Mouse (Mus musculus) brain, embryonic 18.5 days (tissue): ENCODE data around the gene Isca1.
"Not testable (repeated sequence)": the region's sequence is repeated elsewhere in the genome, so short reads cannot be mapped to it uniquely, and the experiment has no call there.

Experiments used
- DNase-seq: peaks from one replicate; pipeline ENCODE4 v3.0.0-alpha.2; 2012; ENCODE audit warnings: low read depth, low spot score

Isca1 gene

DNA sequence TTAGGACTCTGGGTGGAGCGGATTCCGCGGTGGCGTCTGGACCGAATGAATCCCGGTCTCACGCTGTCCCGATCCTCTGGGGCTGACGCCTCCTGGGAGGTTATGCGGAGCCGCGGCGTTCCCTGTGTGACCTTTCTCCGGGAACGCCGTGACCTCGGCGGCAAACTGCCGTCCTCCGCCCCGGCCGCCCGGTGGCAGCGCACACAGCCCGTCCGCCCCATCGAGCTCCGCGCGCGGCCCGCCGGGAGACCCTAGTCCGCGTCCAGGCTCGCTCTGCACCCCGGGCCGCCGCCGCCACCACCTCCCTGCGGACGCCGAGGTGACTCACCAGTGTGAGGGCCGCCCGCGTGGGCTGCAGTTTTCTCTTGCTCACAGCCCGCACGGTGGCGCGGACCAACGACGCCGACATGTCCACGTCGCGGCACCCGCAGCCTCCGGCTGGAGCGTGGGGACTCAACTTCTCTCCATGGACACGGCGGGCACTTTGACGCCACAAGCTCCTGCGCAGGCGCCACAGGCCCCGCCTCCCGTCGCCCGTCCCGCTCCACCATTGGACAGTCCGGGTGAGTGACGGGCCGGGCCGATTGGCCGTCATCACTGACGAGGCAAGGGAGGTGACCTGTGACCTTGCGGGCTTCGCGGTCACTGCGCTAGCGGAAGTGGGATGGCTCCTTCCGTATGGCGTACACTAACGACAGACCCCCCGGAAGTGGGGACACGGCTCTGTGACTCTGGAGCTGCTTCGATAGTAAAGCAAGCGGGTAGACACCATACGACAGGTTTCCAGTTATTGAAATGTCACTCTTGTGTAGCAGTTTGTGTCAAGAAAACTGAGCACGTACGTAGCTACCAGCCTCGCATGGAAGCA is at the start of gene Isca1:
Gene Isca1 (minus strand): TSS at position 515 of the 868 bp plus-strand sequence.
- peak; percentile 93 for DNase-seq

DNA sequence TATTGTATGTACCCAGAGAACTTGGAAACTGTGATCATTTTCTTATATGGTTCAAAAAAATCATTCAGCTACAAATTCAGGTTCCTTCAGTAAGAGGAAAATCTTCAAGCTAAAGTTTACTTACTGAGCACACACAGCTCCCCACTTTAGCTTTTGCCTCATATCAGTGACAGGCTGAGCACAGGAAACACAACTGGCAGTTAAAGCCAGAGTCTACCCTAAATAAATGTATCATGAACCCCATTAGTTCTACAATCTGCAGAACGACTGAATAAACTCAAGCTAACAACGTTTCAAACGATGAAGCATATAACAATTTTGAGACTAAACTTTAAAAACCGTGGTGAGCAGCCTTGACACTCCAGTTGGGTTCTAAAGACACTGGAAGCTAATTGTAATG is 47.7 kb upstream of the Isca1 start:
- no peak for DNase-seq

DNA sequence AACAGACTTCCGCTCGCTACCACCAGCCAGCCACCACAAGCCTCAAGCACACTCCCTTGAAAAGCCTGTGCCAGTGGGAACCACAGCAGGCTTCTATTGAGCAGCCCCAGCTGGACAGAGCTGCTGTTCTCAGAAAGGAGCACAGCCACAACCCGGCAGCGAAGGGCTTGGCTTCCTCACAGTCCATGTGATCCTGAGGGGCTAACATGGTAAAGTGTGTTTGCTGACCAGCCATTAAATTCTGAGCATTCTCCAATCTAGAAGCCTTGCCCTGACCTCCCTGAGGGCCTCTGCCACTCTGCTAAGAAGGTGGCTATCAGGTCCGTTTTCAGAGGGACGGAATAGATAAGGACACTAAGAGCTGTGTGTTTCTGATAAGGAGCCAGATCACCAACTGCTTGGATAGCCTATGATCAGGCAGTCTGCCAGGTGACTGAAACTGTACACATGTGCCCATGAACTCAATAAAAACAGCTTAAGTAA is 44.5 kb upstream of the Isca1 start:
- DNase-seq, result no peak

DNA sequence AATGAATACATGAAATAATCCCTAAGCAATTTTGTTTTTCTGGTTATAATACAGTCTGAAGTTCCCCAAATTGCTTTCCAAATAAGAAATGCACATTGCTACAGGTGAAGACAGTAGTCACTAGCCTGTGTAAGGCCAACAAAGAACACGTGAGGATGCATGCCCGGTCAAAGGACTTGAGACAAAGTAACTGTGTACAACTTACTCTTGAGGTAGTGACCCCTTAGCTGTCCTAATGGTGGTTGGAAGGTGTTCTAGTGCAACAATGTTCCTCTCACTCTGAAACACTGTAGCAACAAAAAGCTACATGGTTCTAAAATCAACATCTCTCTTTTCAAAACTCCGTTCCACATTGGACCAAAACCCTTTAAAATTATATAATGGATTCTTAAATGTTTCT is 42.0 kb upstream of the Isca1 start:
- DNase-seq, result no peak

DNA sequence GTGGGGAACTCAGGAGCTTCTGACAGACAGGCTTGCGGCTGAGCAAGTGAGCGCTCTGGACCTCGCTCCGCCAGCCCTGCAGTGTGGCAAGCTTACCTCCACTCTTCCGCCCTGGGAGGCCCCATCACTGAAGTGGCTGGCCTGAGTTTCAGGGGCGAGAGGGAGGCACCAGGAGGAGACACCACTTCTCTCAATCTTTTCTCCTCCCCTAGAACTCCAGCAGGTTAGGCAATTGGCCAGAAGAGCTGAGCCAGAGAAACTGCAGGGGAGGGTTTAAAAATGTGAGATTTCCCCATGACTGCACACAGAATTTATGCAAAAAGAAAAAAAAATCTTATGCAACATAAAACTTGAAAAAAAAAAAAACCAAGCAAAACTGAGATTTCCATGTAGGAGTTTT is 31.4 kb upstream of the Isca1 start:
- DNase-seq, result no peak

DNA sequence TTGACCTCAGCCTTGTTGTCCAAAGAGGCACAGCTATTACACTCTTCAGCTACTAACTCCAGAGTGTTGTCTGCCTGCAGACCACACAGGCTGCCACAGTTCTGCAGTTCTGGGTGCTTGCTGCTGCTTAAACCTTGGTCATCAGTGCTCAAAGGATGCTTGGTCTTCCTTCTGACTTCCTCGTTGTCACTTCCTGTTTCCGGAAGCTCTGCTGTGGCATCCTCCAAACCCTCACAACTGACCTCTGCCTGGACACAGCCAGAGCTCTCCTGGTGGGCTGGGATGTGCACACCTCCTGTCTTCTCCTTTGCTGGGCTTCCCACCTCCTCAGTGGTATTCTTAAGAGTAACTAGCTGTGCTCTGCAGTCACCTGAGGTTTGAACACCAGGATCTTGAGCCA is 30.5 kb upstream of the Isca1 start:
- no peak for DNase-seq

DNA sequence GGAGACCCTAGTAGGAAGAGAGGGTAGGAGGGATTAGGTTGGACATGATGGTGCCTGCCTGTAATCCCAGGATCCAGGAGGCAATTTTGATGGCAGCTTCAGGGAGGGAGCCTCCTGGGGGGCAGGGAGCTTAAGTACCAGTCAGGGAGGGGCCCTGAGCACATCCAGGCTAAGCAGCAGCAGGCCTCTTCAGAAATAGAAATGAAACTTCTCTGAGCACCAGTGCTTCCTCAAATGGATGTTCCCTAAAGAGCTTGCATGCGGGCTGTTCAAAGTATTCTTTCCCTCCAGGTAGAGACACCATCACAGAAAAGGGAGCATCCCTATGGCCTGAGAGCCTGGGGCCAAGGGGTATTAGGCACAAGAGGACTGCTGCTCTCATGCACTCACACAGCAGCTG is 28.7 kb upstream of the Isca1 start:
- DNase-seq, result no peak

DNA sequence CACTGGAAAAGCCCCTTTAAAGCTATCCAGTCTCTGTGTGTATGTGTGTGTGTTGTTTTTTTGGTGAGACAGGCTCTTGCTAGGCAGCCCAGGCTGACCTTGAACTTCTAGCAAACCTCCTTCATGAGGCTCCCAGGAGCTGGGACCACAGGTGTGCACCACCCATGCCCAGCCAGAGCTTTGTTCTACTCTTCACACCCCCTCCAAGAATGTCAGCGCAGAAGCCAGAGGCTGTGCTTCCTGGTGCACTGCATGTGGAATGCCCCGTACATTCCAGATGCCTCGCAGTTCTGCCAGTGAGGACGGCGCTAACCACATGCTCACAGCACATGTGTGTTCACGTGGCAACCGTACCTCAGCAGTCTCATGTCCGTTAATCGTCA is 26.8 kb upstream of the Isca1 start:
- DNase-seq, result no peak

DNA sequence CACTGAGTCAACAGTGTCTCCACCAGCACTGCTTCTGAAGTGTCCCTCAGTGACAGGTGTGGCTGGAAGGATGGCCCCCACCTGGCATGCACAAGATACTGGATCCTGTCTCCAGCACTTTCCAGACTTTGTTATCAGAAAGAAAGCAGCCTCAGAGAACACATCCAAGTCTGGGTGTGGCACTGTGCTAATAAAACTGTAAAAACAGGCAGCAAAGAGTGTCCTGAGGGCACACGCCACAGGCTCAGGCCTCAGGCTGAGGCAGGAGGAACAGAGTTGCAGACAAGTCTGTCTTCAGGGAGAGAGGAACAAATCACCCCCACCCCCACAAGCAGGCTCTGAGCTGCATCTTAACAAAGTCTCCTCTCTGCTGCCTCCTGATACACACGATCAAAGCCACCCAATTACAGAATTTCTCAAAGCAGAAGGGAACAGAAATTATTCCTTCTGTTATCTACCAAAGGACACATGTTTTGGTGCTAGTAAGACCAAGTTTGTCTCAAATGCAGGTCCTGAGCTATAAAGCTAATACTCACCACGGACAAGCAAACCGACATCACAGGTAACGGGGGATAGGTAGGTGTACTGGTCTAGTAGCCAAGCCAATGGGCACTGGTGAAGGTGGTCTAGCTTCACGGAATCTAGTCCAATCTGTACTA is 26.3 kb upstream of the Isca1 start:
- no peak for DNase-seq

DNA sequence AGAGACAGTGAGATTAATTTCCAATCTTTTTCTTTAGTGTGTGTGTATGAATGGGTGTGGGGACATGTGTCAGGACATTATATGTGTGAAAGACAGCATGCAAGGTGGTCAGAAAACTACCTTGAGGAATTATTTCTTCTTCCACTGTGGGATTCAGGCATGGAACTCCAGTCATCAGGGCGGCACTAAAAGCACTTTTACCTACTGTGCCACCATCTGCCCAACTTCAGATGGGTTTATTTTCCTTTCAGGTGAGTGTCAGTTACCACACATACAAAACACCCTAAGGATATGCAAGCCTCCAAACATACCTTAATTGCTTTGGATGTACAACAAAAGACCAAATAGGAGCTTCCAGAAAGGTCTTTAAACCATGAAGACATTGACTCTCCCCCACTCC is 25.2 kb upstream of the Isca1 start:
- no peak for DNase-seq

DNA sequence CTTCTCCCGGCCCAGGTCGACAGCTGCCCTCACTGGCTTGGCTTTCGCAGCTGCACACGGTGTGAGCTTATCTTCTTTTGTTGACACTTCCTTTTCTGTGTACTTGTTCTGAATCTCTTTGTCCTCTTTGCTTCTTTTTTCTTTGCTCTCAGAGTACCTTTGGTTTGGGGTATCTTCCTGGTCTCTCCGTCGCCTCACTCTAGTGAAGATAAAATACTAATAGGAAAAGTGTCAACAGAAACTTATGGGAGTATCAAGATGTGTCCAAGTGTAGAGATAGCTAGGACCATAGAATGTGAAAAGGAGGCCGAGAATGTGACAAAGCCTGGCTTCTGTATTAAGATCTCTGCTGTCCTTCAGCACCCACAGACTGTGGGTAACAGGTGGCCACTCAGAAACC is 12.5 kb upstream of the Isca1 start, which contains the start of gene Gm49354:
Gene Gm49354 (minus strand): TSS at position 101 of the 400 bp plus-strand sequence.
- DNase-seq, result no peak

DNA sequence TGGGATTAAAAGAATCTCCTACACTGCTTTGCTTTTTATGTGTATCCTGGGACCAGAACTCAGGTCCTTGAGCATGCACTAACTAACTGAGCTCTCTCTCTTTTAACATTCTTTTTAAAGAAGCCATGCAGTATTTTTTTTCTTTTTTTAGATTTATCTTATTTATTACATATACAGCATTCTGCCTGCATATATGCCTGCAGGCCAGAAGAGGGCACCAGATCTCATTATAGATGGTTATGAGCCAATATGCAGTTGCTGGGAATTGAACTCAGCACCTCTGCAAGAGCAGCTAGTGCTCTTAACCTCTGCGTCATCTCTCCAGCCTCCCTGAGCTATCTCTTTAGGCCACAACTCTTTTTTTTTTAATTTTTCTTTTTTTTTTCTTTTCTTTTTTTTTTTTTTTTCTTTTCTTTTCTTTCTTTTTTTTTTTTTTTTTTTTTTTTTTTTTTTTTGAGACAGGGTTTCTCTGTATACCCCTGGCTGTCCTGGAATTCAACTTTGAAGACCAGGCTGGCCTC is 10.2 kb upstream of the Isca1 start:
- DNase-seq, result not testable (repeated sequence)

DNA sequence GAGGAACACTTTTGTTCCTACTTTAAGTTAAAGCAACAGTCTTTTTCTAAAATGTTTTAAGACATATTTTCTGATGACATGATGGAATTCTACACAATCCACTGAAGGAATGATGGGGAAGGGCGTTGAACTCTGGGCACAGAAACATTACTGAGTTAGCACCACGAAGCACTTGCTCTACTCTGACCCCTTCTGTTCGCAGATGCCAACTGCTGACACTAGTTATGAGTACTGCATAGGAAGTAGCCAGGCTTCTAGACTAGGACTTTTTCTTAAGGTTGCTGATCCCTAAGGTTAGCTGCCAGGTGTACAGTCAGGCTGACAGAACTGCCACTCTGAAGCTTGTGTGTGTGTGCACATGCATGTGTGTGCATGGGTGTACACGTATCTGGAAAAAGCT is 9.6 kb upstream of the Isca1 start:
- DNase-seq, result no peak

DNA sequence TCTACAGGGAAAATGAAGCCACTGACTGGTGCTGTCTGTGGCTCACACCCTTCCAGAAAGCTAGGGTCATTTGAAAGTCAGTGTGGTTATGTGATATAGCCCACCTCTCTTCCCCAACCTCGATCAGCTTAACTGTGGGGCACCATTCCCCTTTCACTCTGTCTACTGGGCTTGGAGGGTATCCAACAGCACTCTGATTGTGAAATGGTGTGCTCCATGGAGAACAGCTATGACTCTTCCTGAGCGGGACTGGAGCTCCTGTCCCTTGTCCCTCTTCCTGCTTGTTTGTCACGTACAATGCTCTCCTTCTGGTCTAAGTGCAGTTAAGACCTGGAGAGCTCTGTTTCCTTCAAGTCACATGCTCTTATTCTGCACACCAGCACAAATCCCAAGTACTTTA is 5.6 kb upstream of the Isca1 start:
- no peak for DNase-seq

DNA sequence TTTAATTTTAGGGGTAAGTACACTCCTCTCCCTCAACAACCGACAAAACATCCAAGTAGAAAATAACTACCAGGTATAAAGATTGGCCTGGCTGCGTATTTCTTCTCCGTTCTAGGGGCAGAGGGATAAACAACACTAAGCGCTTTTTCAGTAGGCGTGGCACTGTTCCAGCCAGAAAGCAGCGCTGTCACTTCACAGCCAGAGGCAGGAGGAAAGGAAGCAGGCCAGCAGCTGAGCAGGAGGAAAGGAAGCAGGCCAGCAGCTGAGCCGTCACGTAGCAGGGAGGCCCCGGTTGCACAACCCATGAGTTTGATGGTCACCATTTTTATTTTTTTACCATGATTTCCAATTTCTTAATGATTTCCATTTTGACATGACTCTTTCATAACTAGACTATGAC is 1.6 kb upstream of the Isca1 start:
- DNase-seq, result no peak

DNA sequence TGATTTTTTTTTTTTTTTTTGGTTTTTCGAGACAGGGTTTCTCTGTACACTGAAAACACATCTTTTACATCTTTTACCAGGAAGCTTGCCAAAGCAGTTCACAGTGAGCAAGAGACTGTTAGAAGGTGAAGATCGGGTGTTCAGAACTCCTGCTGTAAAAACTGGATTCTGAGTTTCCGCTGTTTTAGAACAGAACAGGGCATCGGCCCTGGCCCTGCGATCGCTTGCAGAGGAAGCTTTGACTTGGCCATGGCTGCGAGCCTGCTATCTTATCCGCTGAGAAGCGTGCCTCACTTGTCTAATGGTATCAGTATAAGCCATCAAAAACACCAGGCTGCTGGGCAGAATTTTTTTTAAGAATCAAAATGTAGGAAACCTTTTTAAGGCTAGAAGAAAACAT is 1.2 kb upstream of the Isca1 start:
- no peak for DNase-seq

DNA sequence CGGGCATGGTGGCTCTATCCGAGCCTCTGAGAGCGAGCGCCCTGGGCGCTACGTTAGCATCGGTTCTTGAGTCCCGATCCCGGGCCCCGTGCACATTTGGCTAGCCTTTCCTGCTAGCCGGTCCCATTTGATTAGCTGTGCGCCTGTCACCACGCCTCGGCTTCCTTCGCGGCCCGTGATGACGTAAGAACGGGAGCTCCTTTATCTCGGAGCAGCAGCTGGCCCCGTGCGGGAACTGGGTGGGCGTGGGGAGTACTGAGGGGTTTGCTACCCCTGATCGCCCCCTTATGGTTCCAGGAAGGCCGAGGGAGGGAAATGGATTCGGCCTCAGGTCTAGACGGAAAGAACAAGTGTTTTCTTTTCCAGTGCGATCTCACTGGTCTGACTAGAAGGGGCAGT is 553 bp upstream of the Isca1 start:
- peak; percentile 70 for DNase-seq

DNA sequence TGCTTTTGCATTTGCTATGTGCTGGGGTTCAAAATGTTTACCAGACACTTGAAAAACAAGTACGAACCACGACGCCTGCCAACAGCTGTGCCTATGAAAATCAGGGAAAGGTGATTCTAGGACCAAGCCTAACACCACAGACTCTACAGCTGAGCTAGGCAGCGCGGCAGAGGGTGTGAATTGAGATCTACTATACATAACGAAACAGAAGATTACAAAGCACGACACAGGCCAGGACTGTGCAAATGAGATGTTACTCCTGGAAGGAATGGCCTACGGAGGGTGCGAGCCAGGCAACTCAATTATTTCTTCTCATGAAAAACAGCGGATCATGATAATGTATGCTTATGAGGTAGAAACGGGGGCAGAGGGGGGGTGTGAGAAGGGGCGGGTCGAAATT is 1.1 kb downstream of the Isca1 start:
- DNase-seq, result no peak

DNA sequence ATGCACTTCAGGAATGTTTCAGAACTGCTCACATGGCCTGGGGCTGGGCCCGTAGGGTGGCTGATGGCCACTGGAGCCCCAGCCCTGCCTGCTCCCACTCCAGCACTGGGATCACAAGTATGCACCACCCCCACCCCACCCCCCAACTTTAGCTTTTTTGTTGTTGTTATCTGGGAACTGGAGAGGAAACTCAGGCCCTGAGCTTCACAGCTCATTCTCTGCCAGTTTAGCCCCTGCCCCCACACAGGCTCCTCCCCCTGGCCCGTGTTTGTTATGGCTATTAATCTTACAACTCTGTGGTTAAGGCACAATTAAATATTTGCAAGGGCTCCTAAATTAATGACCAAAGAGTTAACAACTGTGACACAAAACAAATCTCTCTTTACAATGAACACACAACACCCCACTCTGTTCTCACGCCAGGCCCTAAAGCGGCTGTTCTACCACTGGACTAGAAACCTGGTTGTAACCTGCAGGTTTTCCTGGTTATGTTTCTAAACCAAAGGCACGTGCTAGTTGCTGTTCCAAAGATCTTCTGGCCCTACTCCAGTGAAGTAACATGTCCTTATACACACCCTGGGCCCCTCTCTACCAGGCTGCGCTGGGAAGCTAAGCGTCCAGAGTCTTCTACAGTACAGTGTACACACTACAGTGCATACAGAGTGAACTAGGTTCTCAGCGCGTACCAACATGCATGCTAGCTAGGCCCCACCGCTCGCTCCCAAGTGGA is 2.7 kb downstream of the Isca1 start:
- no peak for DNase-seq

DNA sequence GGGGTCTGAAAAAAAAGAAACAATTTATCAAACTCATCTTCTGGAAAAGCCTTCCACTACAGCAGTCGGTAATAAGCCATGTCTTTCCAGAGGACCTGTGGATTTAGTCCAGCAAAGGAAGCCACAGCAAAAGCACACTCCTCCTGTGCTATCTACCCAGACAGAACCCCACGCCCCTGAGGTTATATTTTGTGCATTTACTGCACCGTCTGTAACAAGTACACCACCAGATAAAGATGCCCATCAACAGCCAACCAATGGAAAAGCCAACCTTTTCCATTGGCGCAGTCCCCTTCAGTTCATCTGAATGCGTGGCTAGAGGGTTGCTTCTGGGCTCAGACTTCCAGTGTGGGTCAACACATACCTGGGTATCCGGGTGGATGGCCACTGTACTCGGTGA is 6.8 kb downstream of the Isca1 start:
- no peak for DNase-seq

DNA sequence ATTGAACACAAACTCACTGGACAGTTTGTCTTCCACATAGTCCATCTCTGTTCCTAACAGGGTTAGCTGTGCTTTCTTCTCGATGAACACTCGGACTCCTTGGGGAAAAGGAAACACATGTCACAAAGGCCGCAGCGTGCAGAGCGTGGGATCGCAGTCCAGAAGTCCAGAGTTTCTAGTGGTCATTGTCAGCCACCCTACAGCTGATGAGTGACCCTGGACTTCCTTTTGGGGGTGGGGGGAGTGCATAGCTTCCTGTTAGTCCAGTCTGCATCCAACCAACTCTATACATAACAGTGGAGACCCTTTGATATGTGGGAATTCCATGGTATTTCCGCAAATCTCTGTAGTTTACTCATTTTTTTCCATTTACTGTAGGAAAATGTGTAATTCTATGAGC is 12.7 kb downstream of the Isca1 start:
- DNase-seq, result no peak

DNA sequence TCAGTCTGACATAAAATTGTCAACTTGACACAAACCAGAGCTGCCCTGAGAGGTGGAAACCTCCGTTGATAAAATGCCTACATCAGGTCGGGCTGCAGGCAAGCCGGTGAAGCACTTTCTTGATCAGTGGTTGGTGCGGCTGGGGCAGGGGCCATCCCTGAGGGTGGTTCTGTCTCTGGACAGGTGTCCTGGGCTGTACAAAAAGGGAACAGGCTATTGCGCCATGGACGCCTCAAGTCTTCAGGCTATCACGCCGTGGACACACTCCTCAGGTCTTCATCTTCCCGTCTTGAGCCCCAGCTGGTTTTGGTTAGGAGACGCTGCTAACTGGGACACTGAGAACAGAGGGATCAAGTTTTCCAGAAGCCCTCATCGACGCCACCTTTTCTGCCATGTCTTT is 19.3 kb downstream of the Isca1 start:
- no peak for DNase-seq
